In genomic region chr15:100735953-100736300, GRCm38 (mm10) we compare ENCODE assay signal across 17 mouse cellular contexts. TPM values are rescaled to one million over a fixed set of nuclear protein-coding genes. Genes with fewer than 3 reads are reported as not detected.
DNase-seq lines count a peak whose midpoint lies in the region; ATAC-seq and TF ChIP-seq lines count a peak whose summit lies in the region.
"Had no signal": no experiment of that assay in that cellular context is flagged by ENCODE, and none has a peak within 500 bp of the region (broad histone marks: within the 10 kb centered on the region; RNA-seq: fewer than 3 reads in every experiment).

No protein-coding gene starts in this region.

- no peak overlapping the region for H3K4me3 ChIP-seq in heart, embryonic 12.5 days
- no peak overlapping the region for H3K4me3 ChIP-seq in heart, embryonic 11.5 days (ENCODE audit: low read depth, low read length)
- peak overlapping the region; percentile 24 to 35; a peak in 3 of 4 replicates for H3K4me3 ChIP-seq in ES-E14 (ENCODE audit: insufficient read depth in 1 of 2, low read depth in 1 of 2, low read length in 2 of 2, poor library complexity in 1 of 2, severe bottlenecking in 1 of 2)
- no peak overlapping the region for H3K4me3 ChIP-seq in left cerebral cortex, adult 2 months

- H3K9ac ChIP-seq in heart, embryonic 12.5 days, result no peak overlapping the region
- no peak overlapping the region for H3K9ac ChIP-seq in heart, embryonic 11.5 days (ENCODE audit: low read depth, low read length)
- H3K9ac ChIP-seq in ES-E14 (ENCODE audit: insufficient read depth, low read depth, low read length, poor library complexity, severe bottlenecking), result no peak overlapping the region

- H3K27me3 ChIP-seq in heart, embryonic 12.5 days (replicated peaks), result peaks cover 10% of the 10 kb centered on the region
- H3K27me3 ChIP-seq in heart, embryonic 11.5 days (ENCODE audit: control insufficient read depth, insufficient read depth, low read length), result peaks cover 3% of the 10 kb centered on the region

- DNase-seq in ES-E14 (ENCODE audit: low read depth, low spot score), result no peak
- no peak for DNase-seq in adrenal gland, adult 2 months
- no peak for DNase-seq in kidney, postnatal 10 days
- DNase-seq in left cerebral cortex, adult 2 months (ENCODE audit: extremely low spot score in 1 of 2, low spot score in 2 of 2), result no peak
- DNase-seq: cerebellum, postnatal 25 days; gastrocnemius, postnatal 14 days; lung, adult 2 months; spleen, adult 18-20 months; thymus, postnatal 36 days had no signal

- in situ Hi-C loops in ES-E14 (cut with MboI; ENCODE audit: low sequenced_read_pairs in 2 of 2, unreplicated experiment in 2 of 2), result no loop called here

- H3K4me2 ChIP-seq in heart, embryonic 12.5 days, result no peak overlapping the region
- H3K4me2 ChIP-seq in heart, embryonic 11.5 days, result no peak overlapping the region

- H3K27ac ChIP-seq in heart, embryonic 12.5 days (ENCODE audit: poor library complexity, severe bottlenecking), result no peak overlapping the region
- no peak overlapping the region for H3K27ac ChIP-seq in heart, embryonic 11.5 days (ENCODE audit: low read depth, low read length)
- no peak overlapping the region for H3K27ac ChIP-seq in ES-E14 (ENCODE audit: insufficient read depth, low read depth, low read length, poor library complexity, severe bottlenecking)
- H3K27ac ChIP-seq in left cerebral cortex, adult 2 months, result no peak overlapping the region
- H3K27ac ChIP-seq: kidney, postnatal 0 days had no signal

- intact Hi-C loops in left cerebral cortex, adult 2 months (cut with DNase I), result no loop called here

- ATAC-seq in heart, embryonic 12.5 days (ENCODE audit: insufficient number of reproducible peaks, low FRiP score), result 0 out of 2 replicates have a peak, but pooled peaks have one; percentile 29
- ATAC-seq in heart, embryonic 11.5 days (replicated peaks; ENCODE audit: insufficient number of reproducible peaks, low FRiP score, low TSS enrichment), result no peak
- ATAC-seq in hematopoietic stem cell, adult 5-6 weeks (replicated peaks in 1 of 2; ENCODE audit: insufficient read depth in 1 of 2, low FRiP score in 2 of 2, low TSS enrichment in 1 of 2, low read depth in 1 of 2, poor library complexity in 2 of 2, severe bottlenecking in 2 of 2), result peak; percentile 55 to 58
- peak; percentile 50 for ATAC-seq in megakaryocyte progenitor cell, adult 5-6 weeks (replicated peaks; ENCODE audit: poor library complexity)
- ATAC-seq: intestine, postnatal 0 days had no signal

- TF ChIP-seq CTCF in left cerebral cortex, adult 2 months (IDR thresholded peaks at IDR 0.05), result no peak

- peaks cover 7% of the 10 kb centered on the region for H3K4me1 ChIP-seq in heart, embryonic 12.5 days (replicated peaks)
- H3K4me1 ChIP-seq in heart, embryonic 11.5 days (ENCODE audit: control insufficient read depth, insufficient read depth, low read length), result 0 out of 2 replicates have a peak, but pooled peaks cover 3% of the 10 kb centered on the region
- peaks cover 1 to 6% of the 10 kb centered on the region in 2 experiments; a peak in 1 of 4 replicates for H3K4me1 ChIP-seq in ES-E14 (ENCODE audit: control insufficient read depth in 2 of 2, insufficient read depth in 2 of 2, low read length in 2 of 2, poor library complexity in 1 of 2)

- H3K36me3 ChIP-seq in heart, embryonic 12.5 days, result no peaks in the 10 kb centered on the region
- no peaks in the 10 kb centered on the region for H3K36me3 ChIP-seq in heart, embryonic 11.5 days (ENCODE audit: control insufficient read depth, insufficient read depth, low read length)
- H3K36me3 ChIP-seq in ES-E14 (ENCODE audit: control insufficient read depth, insufficient read depth, low read length, poor library complexity, severe bottlenecking), result no peaks in the 10 kb centered on the region
- H3K36me3 ChIP-seq: G1E had no signal

- WGBS in heart, embryonic 12.5 days, result 58% methylated on average over 9 of the region's 9 CpGs
- WGBS in heart, embryonic 11.5 days (ENCODE audit: insufficient replicate concordance), result 64% methylated on average over 9 of the region's 9 CpGs

- H3K9me3 ChIP-seq in heart, embryonic 12.5 days (replicated peaks), result no peaks in the 10 kb centered on the region
- H3K9me3 ChIP-seq in heart, embryonic 11.5 days (replicated peaks; ENCODE audit: control insufficient read depth, low read length), result no peaks in the 10 kb centered on the region
- H3K9me3 ChIP-seq in ES-E14 (ENCODE audit: control insufficient read depth, insufficient read depth, low read depth, low read length), result no peaks in the 10 kb centered on the region

TF ChIP-seq in ES-E14, 5 proteins besides CTCF, POLR2A, EP300 and RAD21:
- TF ChIP-seq ZNF384 (IDR thresholded peaks at IDR 0.05; ENCODE audit: low read depth, low read length), result no peak
- TF ChIP-seq CHD2 (IDR thresholded peaks at IDR 0.05; ENCODE audit: low read depth, low read length), result no peak
- no peak for TF ChIP-seq ZC3H11A (IDR thresholded peaks at IDR 0.05; ENCODE audit: borderline replicate concordance, low read depth, low read length)
- TF ChIP-seq MAFK (IDR thresholded peaks at IDR 0.05; ENCODE audit: insufficient read depth, low read depth, low read length), result no peak
- no peak for TF ChIP-seq HCFC1 (IDR thresholded peaks at IDR 0.05; ENCODE audit: borderline replicate concordance, insufficient read depth, low read length)

RNA-seq across cellular contexts. Expression of gene Galnt6, which starts 6.8 kb away (rescaled TPM):
- 0.14 and 0.39 TPM in 2 replicates for polyA plus RNA-seq in heart, embryonic 12.5 days (2016; fragmentation: Nextera tagmentation; extraction: Ambion mirVana)
- polyA plus RNA-seq in heart, embryonic 11.5 days (2014; fragmentation: Nextera tagmentation; extraction: Ambion mirVana), result 0.11 and 0.17 TPM in 2 replicates
- 18.2 and 39.0 TPM in 2 replicates for total RNA-seq in ES-E14 (2012; rRNA removed)
- 40.8 and 56.5 TPM in 2 replicates for total RNA-seq in hematopoietic stem cell, adult 5-6 weeks (2017)
- 11.7 and 11.9 TPM in 2 replicates for total RNA-seq in megakaryocyte progenitor cell, adult 5-6 weeks (2015)
- 28.0 and 29.8 TPM in 2 replicates for total RNA-seq in megakaryocyte progenitor cell, adult 5-6 weeks (2017)
- 1 to 10 TPM; 5.1 to 7.6 TPM for total RNA-seq in adrenal gland, adult 2 months (2021)
- polyA plus RNA-seq in adrenal gland, adult 2 months (2012; rRNA removed), result 1.2 and 1.3 TPM in 2 replicates
- 1 to 10 TPM; 4.8 to 4.9 TPM for total RNA-seq in left cerebral cortex, adult 2 months (2021)

RNA-seq across cellular contexts. Expression of gene Slc4a8, which starts 25.6 kb away (rescaled TPM):
- 1.1 and 1.2 TPM in 2 replicates for polyA plus RNA-seq in heart, embryonic 12.5 days (2016; fragmentation: Nextera tagmentation; extraction: Ambion mirVana)
- 1.9 and 2.0 TPM in 2 replicates for polyA plus RNA-seq in heart, embryonic 11.5 days (2014; fragmentation: Nextera tagmentation; extraction: Ambion mirVana)
- total RNA-seq in ES-E14 (2012; rRNA removed), result 25.6 and 40.3 TPM in 2 replicates
- 1.4 and 3.6 TPM in 2 replicates for total RNA-seq in hematopoietic stem cell, adult 5-6 weeks (2017)
- 20.3 and 26.1 TPM in 2 replicates for total RNA-seq in megakaryocyte progenitor cell, adult 5-6 weeks (2015)
- 21.3 and 22.2 TPM in 2 replicates for total RNA-seq in megakaryocyte progenitor cell, adult 5-6 weeks (2017)
- 1 to 10 TPM; 5.0 to 7.5 TPM for total RNA-seq in adrenal gland, adult 2 months (2021)
- polyA plus RNA-seq in adrenal gland, adult 2 months (2012; rRNA removed), result 1.5 and 1.8 TPM in 2 replicates
- total RNA-seq in left cerebral cortex, adult 2 months (2021), result 10 to 100 TPM; 78.4 to 79.0 TPM
- polyA plus RNA-seq: G1E had no signal

RNA-seq across cellular contexts. Expression of gene Cela1, which starts 48.2 kb away (rescaled TPM):
- 1.4 and 1.6 TPM in 2 replicates for polyA plus RNA-seq in heart, embryonic 12.5 days (2016; fragmentation: Nextera tagmentation; extraction: Ambion mirVana)
- 1.6 and 2.2 TPM in 2 replicates for polyA plus RNA-seq in heart, embryonic 11.5 days (2014; fragmentation: Nextera tagmentation; extraction: Ambion mirVana)
- total RNA-seq in ES-E14 (2012; rRNA removed), result 2.4 and 3.3 TPM in 2 replicates
- total RNA-seq in hematopoietic stem cell, adult 5-6 weeks (2017), result 4.8 and 14.2 TPM in 2 replicates
- 12.2 and 28.8 TPM in 2 replicates for total RNA-seq in megakaryocyte progenitor cell, adult 5-6 weeks (2015)
- total RNA-seq in megakaryocyte progenitor cell, adult 5-6 weeks (2017), result 5.2 and 10.8 TPM in 2 replicates
- 10 to 100 TPM; 54.0 to 86.4 TPM for total RNA-seq in adrenal gland, adult 2 months (2021)
- 83.5 and 83.8 TPM in 2 replicates for polyA plus RNA-seq in adrenal gland, adult 2 months (2012; rRNA removed)
- 1 to 10 TPM; 2.4 to 3.3 TPM for total RNA-seq in left cerebral cortex, adult 2 months (2021)
- total RNA-seq: gastrocnemius, postnatal 14 days; heart, postnatal 4 days had no signal

Comparison
In these comparisons a context has a peak if more than half of its experiments do, and no peak if none do; other contexts are left out.
1. H3K4me3 ChIP-seq: peak in ES-E14 (2 of 2); none in heart, embryonic 12.5 days (single experiment), heart, embryonic 11.5 days (single experiment) and left cerebral cortex, adult 2 months (single experiment).